Mouse (Mus musculus) adrenal gland (tissue): Measurements from ENCODE around the gene Acsl4.

ENCODE experiments used
- intact Hi-C: fragments of 180-260 bp; cut with DNase I; formaldehyde crosslinking; loops from one replicate; pipeline ENCODE4 v1.15.1; 2025

The Acsl4 gene

GRCm38 (mm10) chrX:142363882-142364281 is 26.5 kb downstream of the Acsl4 start:
- intact Hi-C loops, result no loop called here

- intact Hi-C loops, result no loop called here
Observed at GRCm38 (mm10) chrX:142359031-142359430, 31.3 kb downstream of the Acsl4 start.

GRCm38 (mm10) chrX:142358427-142358826 is 31.9 kb downstream of the Acsl4 start:
- intact Hi-C loops, result no loop called here

- intact Hi-C loops, result no loop called here
Observed at GRCm38 (mm10) chrX:142336207-142336606, 54.1 kb downstream of the Acsl4 start.

- intact Hi-C loops, result no loop called here
Observed at GRCm38 (mm10) chrX:142335502-142335901, 54.8 kb downstream of the Acsl4 start.

- intact Hi-C loops, result no loop called here
Observed at GRCm38 (mm10) chrX:142325760-142326159, 64.6 kb downstream of the Acsl4 start.

GRCm38 (mm10) chrX:142316106-142316505 is 74.2 kb downstream of the Acsl4 start:
- intact Hi-C loops, result no loop called here

GRCm38 (mm10) chrX:142315270-142315669 is 75.1 kb downstream of the Acsl4 start:
- intact Hi-C loops, result no loop called here

GRCm38 (mm10) chrX:142314307-142315024 is 75.9 kb downstream of the Acsl4 start:
- intact Hi-C loops, result loop anchor here (5.0 kb wide), 2 partner anchors 67 to 112 kb away; no protein-coding TSS in a partner anchor

GRCm38 (mm10) chrX:142310431-142310830 is 79.9 kb downstream of the Acsl4 start:
- intact Hi-C loops, result loop anchor here (5.0 kb wide), 2 partner anchors 63 to 108 kb away; no protein-coding TSS in a partner anchor

- intact Hi-C loops, result no loop called here
Observed at GRCm38 (mm10) chrX:142305869-142306581, 84.3 kb downstream of the Acsl4 start, which contains the start of gene Kcne1l. TSS of gene Kcne1l (minus strand) at chrX:142306294.

- intact Hi-C loops, result no loop called here
Observed at GRCm38 (mm10) chrX:142305010-142305868, 85.1 kb downstream of the Acsl4 start.

GRCm38 (mm10) chrX:142304592-142304991 is 85.7 kb downstream of the Acsl4 start:
- intact Hi-C loops, result no loop called here

GRCm38 (mm10) chrX:142303456-142303855 is 86.9 kb downstream of the Acsl4 start:
- intact Hi-C loops, result no loop called here

- intact Hi-C loops, result no loop called here
Observed at GRCm38 (mm10) chrX:142285905-142286304, 104.4 kb downstream of the Acsl4 start.

- intact Hi-C loops, result no loop called here
Observed at GRCm38 (mm10) chrX:142276573-142276972, 113.8 kb downstream of the Acsl4 start.

GRCm38 (mm10) chrX:142276031-142276430 is 114.3 kb downstream of the Acsl4 start:
- intact Hi-C loops, result no loop called here
